Mouse (Mus musculus): ENCODE measurements at regions not wholly inside any gene's neighbourhood (a gene's known extent, or its start where the extent isn't known, plus 50 kb on each side); places are given as distances from the start of the nearest gene placed in this dataset.

DNA sequence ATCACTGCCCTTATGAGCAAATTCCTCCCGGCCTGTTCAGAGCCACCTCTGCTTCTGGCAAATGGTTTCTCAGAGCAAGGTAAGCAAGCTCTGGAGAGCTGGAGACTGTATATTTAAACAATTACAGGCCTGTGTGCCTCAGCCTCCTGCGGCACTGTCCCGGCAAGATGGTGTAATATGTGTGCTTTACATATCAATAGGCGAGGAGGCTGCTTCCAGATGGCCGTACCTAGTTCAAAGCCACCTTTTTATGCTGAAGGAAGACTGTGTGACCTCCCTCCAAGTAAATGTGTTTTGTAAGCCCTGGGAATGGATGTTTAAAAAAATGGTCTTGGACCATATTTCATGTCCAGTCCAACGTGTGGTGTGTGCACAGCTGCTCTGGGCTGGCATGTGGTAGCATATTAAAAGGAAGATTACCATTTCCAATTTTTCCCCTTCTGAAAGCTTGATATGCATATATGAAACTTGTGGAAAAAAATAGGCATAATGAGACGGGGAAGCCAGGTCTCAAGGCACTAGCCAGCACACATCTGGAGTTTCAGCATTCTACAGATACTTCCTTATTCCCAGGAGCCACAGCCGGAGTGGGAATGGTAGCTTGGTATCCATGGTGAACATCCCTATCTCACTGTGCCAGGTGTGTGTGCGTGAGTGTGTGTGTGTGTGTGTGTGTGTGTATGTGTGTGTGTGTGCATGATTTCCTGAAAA, 717.6 kb upstream of the Car8 start:
- TF ChIP-seq CTCF (IDR thresholded peaks at IDR 0.05; ENCODE audit: extremely low read depth, insufficient read length, insufficient replicate concordance, low read depth, low read length), result no peak
- no peak for TF ChIP-seq POLR2A (IDR thresholded peaks at IDR 0.05; ENCODE audit: low read depth, low read length)

Data from small intestine, adult 2 months (tissue).